7 mouse cellular contexts compared by ENCODE assay signal in the genomic region with DNA sequence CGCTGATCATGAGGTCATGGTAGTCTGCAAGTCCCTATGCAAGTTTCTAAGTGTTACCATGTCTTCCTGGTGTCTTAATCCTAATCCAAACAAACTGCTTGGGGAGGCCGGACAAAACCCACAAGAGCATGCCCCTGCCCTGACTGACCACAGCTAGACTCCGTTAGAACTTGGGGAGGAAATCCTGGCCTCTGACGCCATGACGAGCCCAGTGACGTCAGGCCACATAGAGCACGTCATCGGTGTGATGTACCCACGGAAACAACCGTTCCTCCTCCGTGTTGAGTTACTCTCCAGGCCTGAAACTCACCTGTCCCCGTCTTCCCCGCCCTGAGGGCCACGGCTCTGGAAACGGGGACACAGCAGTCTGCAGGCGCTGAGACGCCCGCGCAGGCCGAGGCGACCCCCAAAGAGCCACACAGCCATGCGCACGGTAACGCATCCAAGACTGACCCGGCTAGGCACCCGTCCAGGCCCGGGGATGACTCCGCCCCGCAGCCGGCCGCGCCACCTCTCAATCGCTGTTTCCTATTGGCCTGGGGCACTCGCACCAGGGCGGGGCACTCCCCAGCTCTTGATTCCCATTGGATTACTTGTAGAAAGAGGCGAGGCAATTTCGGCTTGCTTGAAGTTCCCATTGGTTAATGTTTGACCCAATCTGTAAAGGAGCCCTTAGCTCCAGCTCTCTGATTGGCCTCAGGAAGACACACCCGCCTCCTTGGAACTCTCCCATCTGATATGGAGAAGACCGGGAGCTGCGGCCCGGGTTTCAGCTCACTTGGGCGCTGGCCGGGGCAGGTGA. TPM values are rescaled to one million over a fixed set of nuclear protein-coding genes. Genes with fewer than 3 reads are reported as not detected.
DNase-seq lines count a peak whose midpoint lies in the region; ATAC-seq lines count a peak whose summit lies in the region.

TSS of gene Mmab (minus strand) at position 495 of the 802 bp plus-strand sequence.
TSS of gene Mvk (plus strand) at position 704 of the 802 bp plus-strand sequence.

- DNase-seq in adrenal gland, postnatal 25 days = peak; percentile 98
- DNase-seq in heart, adult 11 months = peak; percentile 100
- DNase-seq in kidney, adult 18-20 months = peak; percentile 99
- DNase-seq in limb, embryonic 11.5 days (ENCODE audit: low spot score) = peak; percentile 99
- peak; percentile 99 for DNase-seq in midbrain, embryonic 14.5 days
- peak; percentile 93 to 96 for DNase-seq in spleen, adult 18-20 months

- peaks cover 24% of the 10 kb centered on the region for H3K36me3 ChIP-seq in embryonic facial prominence, embryonic 12.5 days
- H3K36me3 ChIP-seq in limb, embryonic 11.5 days (ENCODE audit: control insufficient read depth, insufficient read depth, low read length) = peaks cover 5% of the 10 kb centered on the region; the same call in 1 of the 2 replicates
- H3K36me3 ChIP-seq in midbrain, embryonic 14.5 days (ENCODE audit: control insufficient read depth, insufficient read depth, low read length) = peaks cover 22% of the 10 kb centered on the region; the same call in 1 of the 2 replicates

- WGBS in embryonic facial prominence, embryonic 12.5 days = 2% methylated on average over 43 of the region's 43 CpGs
- 2% methylated on average over 43 of the region's 43 CpGs for WGBS in limb, embryonic 11.5 days
- WGBS in midbrain, embryonic 14.5 days = 3% methylated on average over 43 of the region's 43 CpGs

- no peaks in the 10 kb centered on the region for H3K27me3 ChIP-seq in embryonic facial prominence, embryonic 12.5 days
- no peaks in the 10 kb centered on the region for H3K27me3 ChIP-seq in limb, embryonic 11.5 days (ENCODE audit: control insufficient read depth, insufficient read depth, low read length)
- H3K27me3 ChIP-seq in midbrain, embryonic 14.5 days (ENCODE audit: control insufficient read depth, insufficient read depth, low read length) = no peaks in the 10 kb centered on the region

- peak within 1 kb of the TSS; percentile 67; the same call in 1 of the 2 replicates for H3K27ac ChIP-seq in embryonic facial prominence, embryonic 12.5 days
- no peak within 1 kb of the TSS for H3K27ac ChIP-seq in limb, embryonic 11.5 days (replicated peaks; ENCODE audit: low read depth, low read length)
- peak within 1 kb of the TSS; percentile 76 for H3K27ac ChIP-seq in midbrain, embryonic 14.5 days (replicated peaks; ENCODE audit: low read depth, low read length)

- peak within 1 kb of the TSS; percentile 80 for H3K4me3 ChIP-seq in embryonic facial prominence, embryonic 12.5 days
- peak within 1 kb of the TSS; percentile 76 for H3K4me3 ChIP-seq in limb, embryonic 11.5 days (ENCODE audit: low read depth, low read length)
- peak within 1 kb of the TSS; percentile 67 for H3K4me3 ChIP-seq in midbrain, embryonic 14.5 days (replicated peaks; ENCODE audit: low read depth, low read length)

- no peaks in the 10 kb centered on the region for H3K9me3 ChIP-seq in embryonic facial prominence, embryonic 12.5 days
- H3K9me3 ChIP-seq in limb, embryonic 11.5 days (ENCODE audit: control insufficient read depth, low read length) = no peaks in the 10 kb centered on the region
- no peaks in the 10 kb centered on the region for H3K9me3 ChIP-seq in midbrain, embryonic 14.5 days (ENCODE audit: control insufficient read depth, low read length)

- peak within 1 kb of the TSS; percentile 72 for H3K4me2 ChIP-seq in embryonic facial prominence, embryonic 12.5 days (replicated peaks)
- peak within 1 kb of the TSS; percentile 75 for H3K4me2 ChIP-seq in limb, embryonic 11.5 days (ENCODE audit: low read depth, severe bottlenecking)
- H3K4me2 ChIP-seq in midbrain, embryonic 14.5 days (ENCODE audit: low read length) = peak within 1 kb of the TSS; percentile 79

- peak; percentile 96 for ATAC-seq in embryonic facial prominence, embryonic 12.5 days (ENCODE audit: insufficient number of reproducible peaks, insufficient read depth, low FRiP score, low TSS enrichment)
- ATAC-seq in limb, embryonic 11.5 days (ENCODE audit: insufficient number of reproducible peaks, low FRiP score, low TSS enrichment, low read depth) = peak; percentile 99
- peak; percentile 98 for ATAC-seq in midbrain, embryonic 14.5 days (ENCODE audit: low FRiP score, low TSS enrichment)

- H3K9ac ChIP-seq in embryonic facial prominence, embryonic 12.5 days = peak within 1 kb of the TSS; percentile 70
- H3K9ac ChIP-seq in limb, embryonic 11.5 days (ENCODE audit: low read length) = peak within 1 kb of the TSS; percentile 72
- H3K9ac ChIP-seq in midbrain, embryonic 14.5 days (replicated peaks; ENCODE audit: low read length) = peak within 1 kb of the TSS; percentile 67

- H3K4me1 ChIP-seq in embryonic facial prominence, embryonic 12.5 days = peaks cover 11% of the 10 kb centered on the region
- H3K4me1 ChIP-seq in limb, embryonic 11.5 days (ENCODE audit: control insufficient read depth, insufficient read depth, low read length) = peaks cover 5% of the 10 kb centered on the region; the same call in 1 of the 2 replicates
- H3K4me1 ChIP-seq in midbrain, embryonic 14.5 days (ENCODE audit: control insufficient read depth, insufficient read depth, low read length) = peaks cover 8% of the 10 kb centered on the region; the same call in 1 of the 2 replicates

RNA-seq across cellular contexts. Expression of gene Mmab, which starts in this region (rescaled TPM):
- total RNA-seq in adrenal gland, postnatal 25 days (2021) = 21.6 and 26.5 TPM in 2 replicates
- polyA plus RNA-seq in embryonic facial prominence, embryonic 12.5 days (2016; fragmentation: Nextera tagmentation; extraction: Ambion mirVana) = 38.1 and 38.5 TPM in 2 replicates
- polyA plus RNA-seq in limb, embryonic 11.5 days (2014; fragmentation: Nextera tagmentation; extraction: Ambion mirVana) = 29.8 and 30.6 TPM in 2 replicates
- 18.2 and 26.3 TPM in 2 replicates for polyA plus RNA-seq in midbrain, embryonic 14.5 days (2014; fragmentation: Nextera tagmentation; extraction: Ambion mirVana)

RNA-seq across cellular contexts. Expression of gene Mvk, which starts in this region (rescaled TPM):
- 39.9 and 43.2 TPM in 2 replicates for total RNA-seq in adrenal gland, postnatal 25 days (2021)
- 51.7 and 54.0 TPM in 2 replicates for polyA plus RNA-seq in embryonic facial prominence, embryonic 12.5 days (2016; fragmentation: Nextera tagmentation; extraction: Ambion mirVana)
- 47.6 and 49.2 TPM in 2 replicates for polyA plus RNA-seq in limb, embryonic 11.5 days (2014; fragmentation: Nextera tagmentation; extraction: Ambion mirVana)
- 58.7 and 72.0 TPM in 2 replicates for polyA plus RNA-seq in midbrain, embryonic 14.5 days (2014; fragmentation: Nextera tagmentation; extraction: Ambion mirVana)
